Mouse (Mus musculus) lung, embryonic 14.5 days (tissue): ENCODE data around the gene Fancf. TPM values are rescaled to one million over a fixed set of nuclear protein-coding genes. Genes with fewer than 3 reads are reported as not detected.

Experiments used
- ATAC-seq: fragments of 200-750 bp; cut with Nextera tagmentation; 2 replicates; pipeline ENCODE4 v1.8.0; 2017; ENCODE audit warnings: mild to moderate bottlenecking, moderate TSS enrichment, moderate library complexity; ENCODE audit not compliant: insufficient read depth
- DNase-seq: peaks from one replicate; pipeline ENCODE4 v3.0.0-alpha.2; 2015
- H3K27ac ChIP-seq: fragments of 300-500 bp; sonication (generic); 2 replicates; pipeline ENCODE4 v1.5.1; 2014; ENCODE audit warnings: low read depth, mild to moderate bottlenecking, moderate library complexity
- H3K27me3 ChIP-seq: fragments of 300-500 bp; sonication (generic); 2 replicates; pipeline ENCODE4 v1.6.1; 2014; ENCODE audit warnings: low read length, control low read depth; ENCODE audit not compliant: insufficient read depth
- H3K36me3 ChIP-seq: fragments of 300-500 bp; sonication (generic); 2 replicates; pipeline ENCODE4 v1.6.1; 2014; ENCODE audit warnings: control low read depth; ENCODE audit not compliant: insufficient read depth
- H3K4me1 ChIP-seq: fragments of 300-500 bp; sonication (generic); 2 replicates; pipeline ENCODE4 v1.6.1; 2014; ENCODE audit warnings: antibody characterized with exemption, control low read depth; ENCODE audit not compliant: insufficient read depth
- H3K4me2 ChIP-seq: fragments of 300-500 bp; sonication (generic); 2 replicates; pipeline ENCODE4 v1.6.1; 2014; ENCODE audit warnings: mild to moderate bottlenecking
- H3K4me3 ChIP-seq: fragments of 300-500 bp; sonication (generic); 2 replicates; pipeline ENCODE4 v1.5.1; 2014; ENCODE audit warnings: low read depth, low read length
- H3K9ac ChIP-seq: fragments of 300-500 bp; sonication (generic); 2 replicates; pipeline ENCODE4 v1.6.1; 2014
- H3K9me3 ChIP-seq: fragments of 300-500 bp; sonication (generic); 2 replicates; pipeline ENCODE4 v1.6.1; 2016; ENCODE audit warnings: low read depth, low read length, control low read depth
- CTCF ChIP-seq: IDR thresholded peaks from 2 replicates; pipeline ENCODE4 v1.5.1; 2016; ENCODE audit warnings: antibody characterized with exemption, low read depth
- WGBS: fragments of 180-500 bp; shearing (Covaris S2); extraction: QIAGEN DNeasy Blood & Tissue Kit; methylation state at CpG from one replicate; pipeline ENCODE4 v1.1.7; 2014; 5-methylcytosine and 5-hydroxymethylcytosine counted together
- polyA plus RNA-seq: library from polyadenylated mRNA; unstranded; fragments of >200 nt; fragmentation: Nextera tagmentation; extraction: Ambion mirVana; gene quantifications from 2 replicates; pipeline ENCODE4 v1.2.1, GENCODE M21; 2014

The Fancf gene
- polyA plus RNA-seq, 1 experiment from 2014 or later = 15.6 TPM

DNA sequence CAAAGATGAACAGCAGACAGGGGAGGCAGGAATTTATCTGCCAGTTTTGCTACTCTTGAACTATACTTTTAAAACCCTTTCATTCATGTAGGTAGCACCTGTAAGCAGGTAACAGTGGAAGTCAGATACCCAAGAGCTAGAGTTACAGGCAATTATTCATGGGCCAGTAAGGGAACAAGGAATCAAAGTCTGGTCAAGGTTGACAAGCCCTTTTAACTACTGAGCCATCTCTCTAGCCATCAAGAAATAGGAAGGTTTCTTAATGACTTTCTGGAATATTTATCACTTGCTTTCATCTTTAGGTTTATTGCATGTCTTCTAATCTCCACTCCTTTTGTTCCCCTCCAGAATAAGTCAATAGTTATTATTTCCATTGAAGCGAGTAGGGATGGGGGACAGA, 10.0 kb upstream of the Fancf start:
- Histone ChIP-seq H3K36me3 (no peaks in the 10 kb centered on the region), H3K27ac (no peak overlapping the region), H3K9me3 (no peaks in the 10 kb centered on the region), H3K9ac (no peak overlapping the region), H3K4me1 (no peaks in the 10 kb centered on the region), H3K4me2 (no peak overlapping the region), H3K4me3 (no peak overlapping the region), H3K27me3 (no peaks in the 10 kb centered on the region)
- 90% methylated on average over 1 of the region's 1 CpGs for WGBS
- no peak for TF ChIP-seq CTCF
- ATAC-seq (no peak), DNase-seq (no peak)

DNA sequence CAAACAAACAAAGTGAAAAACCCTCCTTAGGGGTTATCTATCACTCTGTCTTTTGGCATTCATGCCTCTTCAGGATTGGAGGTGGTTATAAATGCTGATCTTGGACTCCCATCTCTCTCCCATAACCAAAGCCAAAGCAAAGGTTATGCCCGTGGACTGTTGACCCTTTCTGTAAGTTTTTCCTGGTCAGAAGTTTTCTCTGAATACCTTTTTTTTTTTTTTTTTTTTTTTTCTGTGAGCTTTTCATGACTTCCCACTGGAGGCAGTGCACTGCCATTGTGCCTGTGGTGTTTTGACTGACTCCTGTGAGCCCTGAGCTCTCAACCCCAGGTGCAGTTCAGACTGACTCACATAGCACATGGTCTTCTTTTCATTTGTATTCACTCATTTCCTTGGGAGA, 5.9 kb upstream of the Fancf start:
- no peak for TF ChIP-seq CTCF
- WGBS = 88% methylated on average over 1 of the region's 1 CpGs
- ATAC-seq (no peak), DNase-seq (no peak)
- Histone ChIP-seq H3K4me3 (no peak overlapping the region), H3K27ac (no peak overlapping the region), H3K4me1 (peaks cover 2% of the 10 kb centered on the region; the same call in 1 of the 2 replicates), H3K4me2 (no peak overlapping the region), H3K9me3 (no peaks in the 10 kb centered on the region), H3K36me3 (no peaks in the 10 kb centered on the region), H3K27me3 (no peaks in the 10 kb centered on the region), H3K9ac (no peak overlapping the region)

DNA sequence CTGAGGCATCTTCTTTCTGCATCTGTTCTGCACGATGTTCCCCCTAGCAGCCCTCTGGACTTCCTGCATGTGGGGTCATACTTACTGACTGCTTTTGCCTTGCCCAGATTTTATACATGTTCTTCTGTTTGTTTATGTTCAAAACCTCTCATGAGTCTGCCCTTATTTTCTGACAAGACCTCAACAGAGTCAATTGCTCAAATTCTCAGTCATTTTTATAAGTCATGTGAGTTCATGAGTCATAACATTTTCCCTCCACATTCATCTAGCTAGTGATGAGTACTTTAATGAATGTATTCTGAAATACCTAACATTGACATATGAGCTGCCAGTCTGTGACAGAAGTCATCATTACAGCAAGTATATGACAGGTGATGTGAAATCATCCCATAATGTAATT, 3.3 kb upstream of the Fancf start:
- no peak overlapping the region for H3K27ac ChIP-seq
- H3K4me1 ChIP-seq = peaks cover 3% of the 10 kb centered on the region; the same call in 1 of the 2 replicates
- WGBS = 54% methylated on average over 1 of the region's 1 CpGs

DNA sequence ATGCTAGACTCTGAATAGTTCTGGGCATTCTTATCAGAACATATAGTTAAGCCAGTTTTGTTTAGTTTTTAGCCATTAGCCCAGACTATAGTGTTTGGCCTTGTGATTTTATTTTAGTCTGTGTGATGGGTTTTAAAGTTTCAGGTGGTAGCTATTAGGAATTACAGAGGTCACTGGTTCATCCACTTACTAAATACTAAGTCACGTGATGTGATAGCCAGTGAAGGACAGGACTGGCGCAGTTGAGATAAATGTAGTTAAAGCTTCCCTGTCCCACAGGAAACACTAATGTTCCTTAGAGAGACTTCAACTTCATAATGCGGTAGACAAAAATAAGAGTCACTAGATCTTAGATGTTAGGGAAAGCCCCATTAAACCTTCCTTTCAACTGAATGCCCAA, 775 bp upstream of the Fancf start:
- WGBS = 59% methylated on average over 3 of the region's 3 CpGs
- Histone ChIP-seq H3K4me2 (peak overlapping the region; percentile 65), H3K36me3 (peaks cover 9% of the 10 kb centered on the region; the same call in 1 of the 2 replicates), H3K27ac (no peak overlapping the region), H3K27me3 (no peaks in the 10 kb centered on the region), H3K4me1 (peaks cover 3% of the 10 kb centered on the region; the same call in 1 of the 2 replicates), H3K4me3 (peak overlapping the region; percentile 71), H3K9ac (peak overlapping the region; percentile 84), H3K9me3 (no peaks in the 10 kb centered on the region)
- ATAC-seq (no peak), DNase-seq (no peak)
- TF ChIP-seq CTCF = no peak

More for the DNA sequence above, 3.3 kb upstream of the Fancf start:
- Histone ChIP-seq H3K27me3 (no peaks in the 10 kb centered on the region), H3K9ac (no peak overlapping the region), H3K9me3 (no peaks in the 10 kb centered on the region), H3K36me3 (0 out of 2 replicates have a peak, but pooled peaks cover under 1% of the 10 kb centered on the region), H3K4me3 (no peak overlapping the region), H3K4me2 (no peak overlapping the region)
- no peak for TF ChIP-seq CTCF
- ATAC-seq = no peak
- no peak for DNase-seq

DNA sequence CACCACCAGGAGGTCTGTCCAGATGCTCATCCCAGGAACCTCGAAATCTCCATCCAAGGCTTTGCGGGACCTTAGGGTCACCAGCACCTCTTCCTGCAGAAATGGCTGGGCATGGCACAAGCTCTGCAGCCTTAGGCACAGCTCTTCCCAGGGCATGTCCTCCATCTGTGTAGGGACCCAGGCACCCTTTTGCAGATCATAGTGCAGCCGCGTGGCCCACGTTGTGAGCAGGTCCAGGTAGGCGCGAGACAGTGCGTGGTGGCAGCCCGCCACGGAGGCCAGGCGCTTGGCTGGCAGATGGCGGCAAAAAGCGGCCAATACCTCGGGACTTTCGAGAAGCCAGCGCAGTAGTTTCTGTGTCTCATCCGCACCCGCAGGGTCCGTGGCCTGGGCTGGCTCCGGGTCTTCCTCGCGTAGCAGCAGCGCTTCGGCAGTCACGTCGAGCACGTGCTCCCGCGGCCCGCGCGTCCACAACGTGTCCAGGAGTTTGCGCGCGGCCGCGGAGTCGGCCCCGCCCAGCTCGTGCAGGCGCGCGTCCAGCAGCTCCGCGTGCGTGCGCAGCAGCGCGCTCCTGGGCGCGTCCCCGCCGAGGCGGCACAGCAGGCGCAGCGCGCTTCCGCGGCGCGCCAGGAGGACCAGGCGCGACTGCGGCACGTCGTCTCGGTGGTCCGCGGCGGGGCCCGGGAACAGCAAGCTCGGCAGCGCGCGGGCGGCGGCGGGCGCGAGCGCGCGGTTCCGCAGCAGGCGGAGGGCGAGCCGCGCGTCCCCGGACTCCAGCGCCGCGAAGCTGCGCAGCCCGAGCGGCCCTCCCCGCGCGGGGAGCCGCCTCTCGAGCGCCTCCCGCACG, 594 bp downstream of the Fancf start, which contains the start of gene Gas2:
Gas2 (plus strand) TSS at position 766 of the 847 bp plus-strand sequence.
- WGBS = 12% methylated on average over 74 of the region's 105 CpGs
- Histone ChIP-seq H3K9ac (peak within 1 kb of the TSS; percentile 84), H3K9me3 (no peaks in the 10 kb centered on the region), H3K4me1 (peaks cover 3% of the 10 kb centered on the region; the same call in 1 of the 2 replicates), H3K4me3 (peak within 1 kb of the TSS; percentile 71), H3K36me3 (peaks cover 9% of the 10 kb centered on the region; the same call in 1 of the 2 replicates), H3K27me3 (no peaks in the 10 kb centered on the region), H3K4me2 (peak within 1 kb of the TSS; percentile 65), H3K27ac (peak within 1 kb of the TSS; percentile 98)
- peak; percentile 91 for ATAC-seq
- TF ChIP-seq CTCF = no peak
- DNase-seq = peak; percentile 93

DNA sequence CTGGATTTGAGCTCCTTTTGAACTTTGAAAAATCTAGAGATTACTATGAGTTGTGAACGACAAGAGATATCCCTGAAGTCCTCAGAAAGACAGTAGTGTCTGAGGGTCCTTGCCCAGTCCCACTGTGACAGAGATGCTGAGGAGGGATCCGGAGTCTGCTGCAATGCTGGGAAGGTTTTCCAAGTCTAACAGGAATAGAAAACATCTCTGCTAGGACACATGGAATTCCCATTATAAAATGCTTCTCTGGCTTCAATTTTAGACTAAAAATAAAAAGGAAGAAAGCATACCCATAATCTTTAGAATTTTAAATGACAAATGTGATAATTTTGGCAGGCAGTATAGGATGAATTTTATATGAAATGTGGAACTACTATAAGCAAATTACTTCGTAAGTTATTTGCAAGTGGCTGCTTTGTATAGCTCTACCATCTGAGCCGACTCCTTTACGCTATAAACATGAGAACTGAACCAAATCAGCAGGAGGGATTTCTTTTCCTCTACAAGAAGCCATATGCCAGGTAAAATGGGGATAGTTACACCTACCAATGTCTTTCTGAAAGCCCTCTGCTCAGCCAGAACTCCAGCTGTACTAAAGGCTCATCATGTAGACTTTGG, 10.1 kb downstream of the Fancf start:
- H3K36me3 ChIP-seq = no peaks in the 10 kb centered on the region
- H3K9me3 ChIP-seq = no peaks in the 10 kb centered on the region
- TF ChIP-seq CTCF = no peak
- H3K4me1 ChIP-seq = no peaks in the 10 kb centered on the region
- 88% methylated on average over 5 of the region's 5 CpGs for WGBS
- no peak overlapping the region for H3K27ac ChIP-seq
- no peak for ATAC-seq
- H3K4me2 ChIP-seq = no peak overlapping the region
- H3K4me3 ChIP-seq = no peak overlapping the region
- DNase-seq = no peak
- H3K9ac ChIP-seq = no peak overlapping the region
- H3K27me3 ChIP-seq = no peaks in the 10 kb centered on the region

DNA sequence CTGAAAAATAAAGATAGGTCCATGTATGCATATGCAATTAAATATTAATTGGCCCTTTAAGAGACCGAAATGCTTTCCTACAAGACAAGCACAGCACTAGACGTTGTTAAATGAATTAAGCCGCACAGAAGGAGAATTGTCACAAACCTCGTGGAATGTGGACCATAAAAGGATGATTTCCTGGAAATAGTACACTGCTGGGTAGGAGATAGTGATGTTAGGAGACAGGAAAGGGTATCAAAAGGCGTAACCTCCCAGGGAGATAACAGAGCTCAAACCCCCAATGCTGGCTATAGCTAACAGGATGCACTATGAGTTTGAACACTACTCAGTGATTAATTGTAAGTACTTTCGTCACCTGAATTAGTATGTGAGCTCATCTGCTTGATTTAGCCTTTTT, 11.2 kb downstream of the Fancf start:
- no peaks in the 10 kb centered on the region for H3K9me3 ChIP-seq
- ATAC-seq (no peak), DNase-seq (no peak)
- no peak overlapping the region for H3K4me3 ChIP-seq
- no peaks in the 10 kb centered on the region for H3K36me3 ChIP-seq
- H3K27me3 ChIP-seq = no peaks in the 10 kb centered on the region
- no peak overlapping the region for H3K9ac ChIP-seq
- no peak for TF ChIP-seq CTCF
- H3K27ac ChIP-seq = no peak overlapping the region
- no peak overlapping the region for H3K4me2 ChIP-seq
- 78% methylated on average over 6 of the region's 6 CpGs for WGBS
- no peaks in the 10 kb centered on the region for H3K4me1 ChIP-seq
